Mouse (Mus musculus): ENCODE data around the gene Samd3. TPM values are rescaled to one million over a fixed set of nuclear protein-coding genes. Genes with fewer than 3 reads are reported as not detected.

Samd3 gene
- polyA plus RNA-seq, 1 experiment from 2014 or later, result not detected

DNA sequence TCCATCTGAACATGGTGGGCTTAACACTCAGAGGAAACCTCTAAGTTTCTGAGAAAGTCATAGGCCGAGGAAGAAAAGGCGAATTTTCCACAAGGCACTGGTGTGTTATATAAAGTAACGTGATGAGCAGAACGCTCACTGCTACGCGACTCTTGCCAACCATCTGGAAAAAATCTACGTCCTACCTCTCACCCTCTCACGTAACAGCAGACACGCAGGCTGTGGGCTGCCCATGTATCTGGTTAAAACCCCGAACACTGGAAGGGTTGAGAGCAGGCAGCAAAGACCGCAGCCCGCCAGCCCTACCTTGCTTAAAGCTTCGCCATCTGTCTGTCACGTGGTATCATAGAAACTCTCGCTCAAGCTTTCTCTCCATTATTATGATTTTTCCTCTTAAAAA, 84.8 kb downstream of the Samd3 start:
- no peak overlapping the region for H3K4me2 ChIP-seq (ENCODE audit: low read length)
- H3K9me3 ChIP-seq (ENCODE audit: control insufficient read depth, low read length), result no peaks in the 10 kb centered on the region
- H3K27me3 ChIP-seq (ENCODE audit: control insufficient read depth, insufficient read depth, low read length), result no peaks in the 10 kb centered on the region
- no peak overlapping the region for H3K9ac ChIP-seq (ENCODE audit: low read length)
- WGBS, result 93% methylated on average over 15 of the region's 15 CpGs
- H3K4me1 ChIP-seq (ENCODE audit: control insufficient read depth in 2 of 2, insufficient read depth in 2 of 2, low read length in 2 of 2), result no peaks in the 10 kb centered on the region
- no peak for ATAC-seq (ENCODE audit: insufficient number of reproducible peaks, insufficient read depth, low FRiP score, low read depth)
- peaks cover 62% of the 10 kb centered on the region for H3K36me3 ChIP-seq (ENCODE audit: control insufficient read depth, insufficient read depth, low read length)
- no peak overlapping the region for H3K4me3 ChIP-seq (ENCODE audit: control insufficient read depth in 1 of 2, insufficient read depth in 1 of 2, low read depth in 1 of 2, low read length in 2 of 2)
- H3K27ac ChIP-seq (replicated peaks in 1 of 2; ENCODE audit: control insufficient read depth in 1 of 2, insufficient read depth in 1 of 2, low read depth in 2 of 2, low read length in 2 of 2), result no peak overlapping the region

DNA sequence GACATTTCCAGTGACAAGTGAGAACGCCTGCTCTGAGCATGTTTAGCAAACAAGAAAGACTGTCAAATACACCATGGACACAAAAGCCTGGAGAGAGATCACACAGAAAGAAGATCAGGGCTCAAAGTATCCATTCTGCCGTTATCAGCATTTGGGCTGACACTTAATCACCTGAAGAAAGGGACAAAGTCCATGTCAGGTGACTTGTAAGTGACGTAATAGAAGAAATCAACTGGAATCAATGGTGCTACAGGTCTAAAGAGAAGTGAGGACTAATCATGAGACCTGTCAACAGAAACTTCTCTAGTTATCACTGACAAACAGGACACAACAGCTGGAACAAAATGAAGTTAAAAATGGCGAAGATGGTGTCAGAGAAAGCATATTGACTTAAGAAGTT, 91.2 kb downstream of the Samd3 start:
- Histone ChIP-seq H3K4me2 (ENCODE audit: low read length) (no peak overlapping the region), H3K9ac (ENCODE audit: low read length) (no peak overlapping the region), H3K27me3 (ENCODE audit: control insufficient read depth, insufficient read depth, low read length) (no peaks in the 10 kb centered on the region), H3K4me3 (ENCODE audit: control insufficient read depth in 1 of 2, insufficient read depth in 1 of 2, low read depth in 1 of 2, low read length in 2 of 2) (no peak overlapping the region), H3K9me3 (ENCODE audit: control insufficient read depth, low read length) (no peaks in the 10 kb centered on the region), H3K36me3 (ENCODE audit: control insufficient read depth, insufficient read depth, low read length) (peaks cover 32% of the 10 kb centered on the region), H3K4me1 (ENCODE audit: control insufficient read depth in 2 of 2, insufficient read depth in 2 of 2, low read length in 2 of 2) (peaks cover 0 to 2% of the 10 kb centered on the region in 2 experiments; a peak in 1 of 4 replicates), H3K27ac (replicated peaks in 1 of 2; ENCODE audit: control insufficient read depth in 1 of 2, insufficient read depth in 1 of 2, low read depth in 2 of 2, low read length in 2 of 2) (no peak overlapping the region)
- no peak for ATAC-seq (ENCODE audit: insufficient number of reproducible peaks, insufficient read depth, low FRiP score, low read depth)
- WGBS, result 51% methylated on average over 4 of the region's 4 CpGs

Other genes with a start within 250 kb of the Samd3 start
- not detected in 2 replicates for gene Gm9767, start 151.5 kb upstream of the Samd3 start, polyA plus RNA-seq (2014; fragmentation: Nextera tagmentation; extraction: Ambion mirVana)
- 0.81 and 1.5 TPM in 2 replicates for gene Tmem200a, start 150.7 kb upstream of the Samd3 start, polyA plus RNA-seq (2014; fragmentation: Nextera tagmentation; extraction: Ambion mirVana)
- gene L3mbtl3, start 146.3 kb downstream of the Samd3 start, polyA plus RNA-seq (2014; fragmentation: Nextera tagmentation; extraction: Ambion mirVana), result 9.6 and 11.6 TPM in 2 replicates